Comparison of ENCODE assay signal across 10 mouse cellular contexts in genomic region chr15:77581681-77582080, GRCm38 (mm10). TPM values are rescaled to one million over a fixed set of nuclear protein-coding genes. Genes with fewer than 3 reads are reported as not detected.
DNase-seq lines count a peak whose midpoint lies in the region; ATAC-seq lines count a peak whose summit lies in the region.
"Had no signal": no experiment of that assay in that cellular context is flagged by ENCODE, and none has a peak within 500 bp of the region (broad histone marks: within the 10 kb centered on the region; RNA-seq: fewer than 3 reads in every experiment).

No protein-coding gene starts in this region.

- no peak overlapping the region for H3K4me3 ChIP-seq in heart, embryonic 10.5 days
- H3K4me3 ChIP-seq in brown adipose tissue, adult 24 weeks (ENCODE audit: insufficient read depth, low read depth, low read length): no peak overlapping the region
- H3K4me3 ChIP-seq in forebrain, embryonic 12.5 days (replicated peaks): no peak overlapping the region

- no peak overlapping the region for H3K4me2 ChIP-seq in forebrain, embryonic 12.5 days

- H3K9me3 ChIP-seq in heart, embryonic 10.5 days: 0 out of 2 replicates have a peak, but pooled peaks cover 5% of the 10 kb centered on the region
- no peaks in the 10 kb centered on the region for H3K9me3 ChIP-seq in forebrain, embryonic 12.5 days

- no peak for ATAC-seq in forebrain, embryonic 12.5 days (ENCODE audit: low FRiP score)
- no peak for ATAC-seq in activated CD4-positive, CD25-positive, alpha-beta regulatory T cell, adult 4 months

- no peaks in the 10 kb centered on the region for H3K27me3 ChIP-seq in heart, embryonic 10.5 days (ENCODE audit: insufficient read depth, poor library complexity, severe bottlenecking)
- H3K27me3 ChIP-seq in forebrain, embryonic 12.5 days: no peaks in the 10 kb centered on the region

- H3K4me1 ChIP-seq in heart, embryonic 10.5 days: no peaks in the 10 kb centered on the region
- H3K4me1 ChIP-seq in brown adipose tissue, adult 24 weeks (ENCODE audit: control insufficient read depth, insufficient read depth, insufficient read length, low read length): peaks cover 9% of the 10 kb centered on the region; the same call in 1 of the 2 replicates
- H3K4me1 ChIP-seq in forebrain, embryonic 12.5 days: no peaks in the 10 kb centered on the region; the same call in 1 of the 2 replicates

- DNase-seq in heart, adult 11 months: peak; percentile 99
- no peak for DNase-seq in heart, embryonic 10.5 days (ENCODE audit: low spot score)
- peak; percentile 56 for DNase-seq in heart, postnatal 25 days (ENCODE audit: low spot score)
- DNase-seq in lung, postnatal 10 days: peak; percentile 58
- no peak for DNase-seq in spleen, postnatal 14 days (ENCODE audit: low spot score in 2 of 2)

- 26% methylated on average over 1 of the region's 1 CpGs for WGBS in heart, embryonic 10.5 days
- WGBS in forebrain, embryonic 12.5 days: 41% methylated on average over 1 of the region's 1 CpGs

- H3K9ac ChIP-seq in forebrain, embryonic 12.5 days: no peak overlapping the region
- H3K9ac ChIP-seq: liver, embryonic 14.5 days had no signal

- H3K27ac ChIP-seq in heart, embryonic 10.5 days: no peak overlapping the region
- H3K27ac ChIP-seq in brown adipose tissue, adult 24 weeks (replicated peaks; ENCODE audit: low read depth, low read length): peak overlapping the region; percentile 90
- no peak overlapping the region for H3K27ac ChIP-seq in forebrain, embryonic 12.5 days
- H3K27ac ChIP-seq: liver, embryonic 14.5 days had no signal

- intact Hi-C loops in heart, postnatal 25 days (cut with DNase I): no loop called here

- H3K36me3 ChIP-seq in heart, embryonic 10.5 days: no peaks in the 10 kb centered on the region
- no peaks in the 10 kb centered on the region for H3K36me3 ChIP-seq in forebrain, embryonic 12.5 days (replicated peaks)

RNA-seq across cellular contexts. Expression of gene Apol10b, which starts 14.2 kb away (rescaled TPM):
- polyA plus RNA-seq in heart, embryonic 10.5 days (2016; fragmentation: Nextera tagmentation; extraction: Ambion mirVana): not detected in 2 replicates
- 1.9 and 4.3 TPM in 2 replicates for polyA plus RNA-seq in brown adipose tissue, adult 24 weeks (2012; ENCODE audit: insufficient read depth, insufficient read length, missing spikeins)
- total RNA-seq in heart, postnatal 25 days (2021): 1 to 10 TPM in 1 of 2 experiments, under 1 TPM in 1; 0.89 to 1.5 TPM
- not detected in 2 replicates for polyA plus RNA-seq in forebrain, embryonic 12.5 days (2016; fragmentation: Nextera tagmentation; extraction: Ambion mirVana)
- 1 to 10 TPM; 3.3 to 7.0 TPM for polyA plus RNA-seq in activated CD4-positive, CD25-positive, alpha-beta regulatory T cell, adult 4 months (2017; shearing (Covaris generic))
- total RNA-seq: granulocyte monocyte progenitor cell, adult 5-6 weeks had no signal
- polyA plus RNA-seq: liver, embryonic 14.5 days had no signal

RNA-seq across cellular contexts. Expression of gene Gm36245, which starts 17.4 kb away (rescaled TPM):
- polyA plus RNA-seq in heart, embryonic 10.5 days (2016; fragmentation: Nextera tagmentation; extraction: Ambion mirVana): not detected in 2 replicates
- polyA plus RNA-seq in brown adipose tissue, adult 24 weeks (2012; ENCODE audit: insufficient read depth, insufficient read length, missing spikeins): not detected in 2 replicates
- not detected for total RNA-seq in heart, postnatal 25 days (2021)
- not detected in 2 replicates for polyA plus RNA-seq in forebrain, embryonic 12.5 days (2016; fragmentation: Nextera tagmentation; extraction: Ambion mirVana)
- not detected for polyA plus RNA-seq in activated CD4-positive, CD25-positive, alpha-beta regulatory T cell, adult 4 months (2017; shearing (Covaris generic))
- total RNA-seq: granulocyte monocyte progenitor cell, adult 5-6 weeks had no signal
- polyA plus RNA-seq: liver, embryonic 14.5 days had no signal

RNA-seq across cellular contexts. Expression of gene 1700025B11Rik, which starts 20.0 kb away (rescaled TPM):
- not detected in 2 replicates for polyA plus RNA-seq in heart, embryonic 10.5 days (2016; fragmentation: Nextera tagmentation; extraction: Ambion mirVana)
- not detected in 2 replicates for polyA plus RNA-seq in brown adipose tissue, adult 24 weeks (2012; ENCODE audit: insufficient read depth, insufficient read length, missing spikeins)
- total RNA-seq in heart, postnatal 25 days (2021): not detected
- not detected in 2 replicates for polyA plus RNA-seq in forebrain, embryonic 12.5 days (2016; fragmentation: Nextera tagmentation; extraction: Ambion mirVana)
- not detected for polyA plus RNA-seq in activated CD4-positive, CD25-positive, alpha-beta regulatory T cell, adult 4 months (2017; shearing (Covaris generic))
- total RNA-seq: granulocyte monocyte progenitor cell, adult 5-6 weeks had no signal
- polyA plus RNA-seq: liver, embryonic 14.5 days had no signal

RNA-seq across cellular contexts. Expression of gene Apol7c, which starts 48.6 kb away (rescaled TPM):
- polyA plus RNA-seq in heart, embryonic 10.5 days (2016; fragmentation: Nextera tagmentation; extraction: Ambion mirVana): not detected in 2 replicates
- polyA plus RNA-seq in brown adipose tissue, adult 24 weeks (2012; ENCODE audit: insufficient read depth, insufficient read length, missing spikeins): not detected in 2 replicates
- total RNA-seq in heart, postnatal 25 days (2021): not detected
- not detected in 2 replicates for polyA plus RNA-seq in forebrain, embryonic 12.5 days (2016; fragmentation: Nextera tagmentation; extraction: Ambion mirVana)
- not detected for polyA plus RNA-seq in activated CD4-positive, CD25-positive, alpha-beta regulatory T cell, adult 4 months (2017; shearing (Covaris generic))

Comparison
In these comparisons a context has a peak if more than half of its experiments do, and no peak if none do; other contexts are left out.
1. DNase-seq: peak in heart, adult 11 months (single experiment), heart, postnatal 25 days (single experiment) and lung, postnatal 10 days (single experiment); none in heart, embryonic 10.5 days (single experiment) and spleen, postnatal 14 days (0 of 2).